Mouse (Mus musculus) left cerebral cortex, adult 8-10 months (tissue): ENCODE measurements around the gene Rtn1. TPM values are rescaled to one million over a fixed set of nuclear protein-coding genes. Genes with fewer than 3 reads are reported as not detected.

Experiments used
- DNase-seq, 2 experiments: peaks; one replicate each; pipeline ENCODE4 v3.0.0; 2022; ENCODE audit warnings: low spot score in 2 of 2
- total RNA-seq, 4 experiments: library from RNA; stranded (reverse); gene quantifications; 2 replicates each; pipeline ENCODE4 v1.2.4; 2022

Rtn1 gene
- total RNA-seq, 4 experiments from 2014 or later, result 1,330 to 1,358 (median 1,352) TPM

DNA sequence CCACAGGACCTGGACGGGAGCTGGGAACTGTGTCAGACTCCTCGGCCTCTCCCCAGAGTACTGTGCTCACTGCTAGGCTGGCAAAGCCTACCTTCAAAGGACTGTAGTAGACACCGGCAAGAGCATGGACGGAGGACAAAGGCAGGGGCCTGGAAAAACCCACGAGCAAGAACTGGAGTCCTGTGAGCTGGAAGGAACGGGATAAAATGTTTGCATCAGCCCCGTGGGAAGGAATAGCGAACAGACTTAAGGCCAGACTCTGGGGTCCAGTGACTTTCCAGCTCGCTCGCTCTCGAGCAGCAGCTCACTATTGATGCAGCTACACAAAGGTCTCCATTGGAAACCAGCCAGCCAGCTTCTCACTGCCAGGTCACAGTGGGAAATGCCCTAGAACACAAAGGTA is 34.0 kb downstream of the Rtn1 start:
- DNase-seq, result no peak

DNA sequence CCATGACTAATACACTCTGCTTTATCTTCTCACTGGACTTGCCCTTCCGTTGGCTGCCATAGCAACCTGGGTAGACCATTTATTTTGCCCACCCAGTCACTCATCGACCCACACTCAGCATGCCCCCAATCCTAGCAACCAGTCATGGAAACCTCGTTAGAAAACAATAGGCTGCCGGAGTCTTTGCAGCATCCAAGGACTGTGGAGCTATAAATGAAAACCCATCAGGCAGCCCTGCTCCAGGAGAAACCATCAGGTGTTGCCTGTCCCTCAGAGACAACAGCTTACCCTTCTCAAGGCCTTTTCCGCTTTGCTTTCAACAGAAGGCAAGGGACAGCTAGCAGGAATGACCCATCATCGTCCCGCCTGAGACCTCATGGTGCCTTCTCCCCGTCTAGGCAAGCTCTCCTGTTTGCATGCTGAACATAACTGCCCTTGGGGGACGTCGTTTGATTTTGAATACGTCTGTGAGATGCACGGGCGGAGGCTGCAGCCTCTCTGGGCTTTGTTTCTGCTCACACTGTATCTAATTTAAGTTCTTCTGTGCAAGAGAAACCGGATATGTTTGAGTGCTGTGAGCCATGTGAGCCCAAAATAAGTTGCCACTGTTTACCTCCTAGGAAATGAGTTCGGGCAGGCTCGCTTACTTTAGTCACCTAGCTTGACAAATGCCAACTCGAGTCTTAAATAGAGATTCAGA is 34.8 kb downstream of the Rtn1 start:
- DNase-seq, result peak in 1 of 2 experiments; percentile 42

DNA sequence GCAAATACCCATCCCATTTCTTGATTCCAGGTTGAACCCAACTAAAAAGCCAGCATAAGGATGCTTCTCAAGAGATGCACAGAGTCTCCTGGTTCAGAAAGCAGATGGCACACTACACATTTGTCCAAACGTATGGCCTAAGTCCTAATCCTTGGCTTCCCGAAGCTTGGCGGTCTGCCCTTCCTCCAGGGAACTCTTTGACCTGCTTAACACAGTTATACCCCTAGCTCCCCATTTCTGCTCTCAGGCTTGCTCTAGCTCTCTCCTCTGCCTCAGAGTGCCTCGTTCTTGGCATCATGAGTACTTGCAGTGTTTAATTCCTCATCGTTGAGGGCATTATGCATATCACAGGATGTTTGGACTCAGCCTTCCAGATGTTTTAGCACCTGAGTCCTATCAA is 38.8 kb downstream of the Rtn1 start:
- no peak for DNase-seq

DNA sequence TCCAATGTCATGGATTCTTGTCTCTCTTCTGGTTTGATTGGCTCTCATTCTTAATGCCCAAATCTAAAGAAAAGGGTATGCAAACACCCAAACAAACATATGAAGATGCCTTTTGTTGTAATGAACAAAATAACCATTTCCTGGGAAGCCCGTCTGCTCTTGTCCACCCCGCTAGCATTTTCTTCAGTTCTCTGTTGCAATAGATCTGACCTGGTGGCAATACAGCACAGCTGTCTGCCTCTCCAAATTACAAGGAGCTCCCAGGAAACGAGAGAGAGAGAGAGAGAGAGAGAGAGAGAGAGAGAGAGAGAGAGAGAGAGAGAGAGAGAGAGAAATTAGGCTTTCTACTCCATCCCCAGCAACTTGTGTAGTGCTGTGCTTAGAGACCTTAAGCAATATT is 42.1 kb downstream of the Rtn1 start:
- no peak for DNase-seq

DNA sequence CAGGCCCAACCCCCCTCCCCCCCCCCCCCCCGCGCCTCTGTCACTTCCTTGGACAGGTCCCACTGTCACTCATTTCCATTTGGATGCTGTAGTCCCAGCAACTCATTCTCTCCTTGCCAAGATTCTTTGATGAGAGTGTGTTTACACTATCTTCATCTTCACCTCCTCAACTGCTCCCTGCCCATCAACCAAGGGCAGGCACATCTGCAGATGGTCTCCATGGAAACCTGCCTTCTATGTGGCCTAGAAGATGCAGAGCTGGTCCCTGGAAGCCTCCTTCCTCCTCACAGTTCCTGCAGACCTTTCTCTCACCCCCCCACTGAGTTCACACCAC is 42.8 kb downstream of the Rtn1 start:
- no peak for DNase-seq

DNA sequence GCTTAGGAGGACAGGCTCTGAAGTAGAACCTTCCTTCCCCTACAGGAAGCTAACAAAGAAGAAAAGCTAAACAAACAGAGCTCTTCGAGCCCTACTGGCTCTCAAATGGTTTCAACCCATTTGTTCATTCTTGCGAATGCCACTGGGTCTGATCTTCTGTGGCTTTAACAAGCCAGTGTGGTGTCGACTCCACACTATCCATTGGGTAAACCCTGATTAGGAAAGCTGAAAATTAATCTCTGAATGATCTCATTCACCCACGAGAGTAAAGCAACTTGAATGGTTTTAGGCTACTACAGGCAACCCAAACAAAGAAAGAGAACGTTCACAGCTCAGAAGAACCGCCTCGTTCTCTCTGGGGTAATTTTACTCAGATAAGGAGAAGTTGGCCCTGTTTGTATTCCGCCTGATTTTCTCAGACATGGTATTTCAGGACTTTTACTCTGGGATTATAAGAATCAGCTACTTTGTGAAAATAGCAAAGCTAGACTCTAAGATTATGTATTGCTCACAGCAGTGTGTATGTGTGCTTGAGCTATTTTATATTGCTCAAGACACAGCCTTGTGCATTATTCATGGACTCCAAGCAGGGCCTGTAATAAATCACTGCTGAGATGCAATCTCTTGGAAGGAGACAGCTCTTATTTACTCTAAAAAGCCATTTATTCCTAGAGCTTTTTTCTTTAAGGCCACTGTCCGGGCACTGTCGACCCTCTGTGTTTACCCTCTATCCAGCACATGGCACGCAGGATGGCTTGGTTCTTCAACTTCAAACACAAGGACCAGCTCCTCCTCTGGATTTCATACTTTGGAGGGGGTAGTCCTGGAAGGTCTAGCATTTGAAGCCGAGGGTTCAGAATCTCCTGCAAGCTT is 43.4 kb downstream of the Rtn1 start:
- no peak for DNase-seq

DNA sequence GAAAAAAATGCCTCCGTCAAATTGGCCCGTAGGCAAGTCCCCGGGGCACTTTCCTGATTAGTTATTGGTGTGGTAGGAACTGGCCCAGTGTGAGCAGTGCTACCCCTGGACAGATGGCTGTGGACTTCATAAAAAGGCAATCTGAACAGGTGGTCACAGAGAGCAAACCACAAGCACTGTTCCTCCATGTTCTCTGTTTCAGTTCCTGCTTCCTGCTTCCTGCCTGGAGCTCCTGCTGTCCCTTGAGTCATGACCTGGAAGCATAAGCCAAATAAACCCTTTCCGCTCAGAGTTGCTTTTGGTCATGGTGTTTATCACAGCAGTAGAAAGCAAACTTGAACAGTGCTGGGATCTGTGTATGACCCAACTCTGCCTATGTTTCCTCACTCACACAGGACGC is 44.3 kb downstream of the Rtn1 start:
- no peak for DNase-seq

DNA sequence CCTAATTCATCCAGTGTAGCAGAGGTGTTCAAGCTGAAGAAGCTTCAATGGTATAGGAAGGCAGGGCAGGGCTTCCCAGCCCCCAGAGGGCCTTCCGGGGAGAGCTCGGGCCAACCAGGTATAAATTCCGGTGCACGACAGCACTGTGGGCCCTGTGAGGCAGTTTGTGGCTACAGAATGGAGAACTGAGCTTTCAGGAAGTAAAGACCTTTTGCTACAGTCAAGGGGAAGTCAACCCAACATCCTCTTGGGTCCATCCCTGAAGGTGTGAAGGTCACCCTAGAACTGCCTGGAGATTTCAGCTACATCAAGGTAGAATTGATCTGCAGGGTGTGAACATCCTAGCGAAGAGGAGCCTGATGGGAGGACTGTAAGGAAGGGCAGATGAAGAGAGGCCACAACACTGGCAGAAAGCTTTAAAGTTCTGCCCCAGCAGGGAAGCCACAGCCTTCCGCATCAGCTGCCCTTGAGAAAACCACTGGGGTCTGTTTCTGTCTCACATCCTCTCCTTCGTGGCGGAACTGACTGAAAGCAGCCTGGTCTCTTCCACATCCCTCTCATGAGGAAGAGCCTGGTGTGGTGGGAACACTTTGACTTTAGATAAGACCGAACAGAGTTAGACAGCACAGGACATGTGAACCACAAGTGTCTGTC is 47.0 kb downstream of the Rtn1 start:
- DNase-seq, result no peak

DNA sequence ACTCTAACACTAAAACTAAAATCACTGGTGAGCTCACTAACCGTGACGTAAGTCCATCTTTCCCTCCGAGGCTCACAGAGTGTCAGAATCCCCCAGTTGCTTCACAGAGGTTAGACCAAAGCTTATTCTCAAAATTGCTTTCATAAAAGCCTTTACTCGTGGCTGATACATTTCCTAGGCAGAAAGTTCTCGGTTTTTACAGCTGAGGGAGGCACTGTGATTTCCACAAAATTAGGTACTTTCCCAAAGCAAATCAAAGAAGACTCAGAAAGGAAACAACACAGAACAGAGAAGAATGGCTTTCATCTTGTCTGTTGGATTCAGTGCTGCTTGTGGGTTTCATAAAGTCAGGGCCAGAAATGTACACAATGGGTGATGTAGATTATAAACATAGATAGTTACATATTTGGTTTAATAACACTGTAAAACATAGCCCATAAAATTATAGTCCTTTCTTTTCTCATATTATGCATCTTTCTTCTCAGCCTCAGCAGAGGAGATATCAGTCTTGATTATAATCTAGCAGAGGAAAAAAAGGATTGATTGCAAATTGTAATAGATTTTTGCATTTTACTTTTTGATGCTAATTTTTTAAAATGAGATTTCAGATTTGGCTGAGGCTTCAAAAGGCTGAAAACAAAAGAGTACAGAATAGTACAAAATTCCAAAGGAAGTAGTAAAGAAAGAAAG is 47.8 kb downstream of the Rtn1 start:
- no peak for DNase-seq

DNA sequence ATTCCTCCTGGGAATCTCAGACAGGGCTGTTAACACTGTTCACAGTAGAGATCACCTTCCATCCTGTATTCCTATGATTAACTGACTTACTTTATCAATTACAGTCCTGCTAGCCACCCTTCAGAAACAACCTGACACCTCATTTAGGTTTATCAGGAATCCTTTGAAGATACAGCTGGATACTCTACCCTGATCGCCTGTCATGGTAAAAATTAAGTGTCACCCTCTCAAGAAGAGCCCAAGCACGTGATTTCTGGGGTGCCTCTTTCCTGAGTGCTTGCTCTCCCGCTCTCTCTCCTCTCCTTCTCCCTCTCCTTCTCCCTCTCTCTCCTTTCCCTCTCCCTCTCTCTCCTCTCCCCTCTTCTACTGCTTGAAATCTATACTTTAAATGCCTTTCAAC is 49.0 kb downstream of the Rtn1 start:
- no peak for DNase-seq

DNA sequence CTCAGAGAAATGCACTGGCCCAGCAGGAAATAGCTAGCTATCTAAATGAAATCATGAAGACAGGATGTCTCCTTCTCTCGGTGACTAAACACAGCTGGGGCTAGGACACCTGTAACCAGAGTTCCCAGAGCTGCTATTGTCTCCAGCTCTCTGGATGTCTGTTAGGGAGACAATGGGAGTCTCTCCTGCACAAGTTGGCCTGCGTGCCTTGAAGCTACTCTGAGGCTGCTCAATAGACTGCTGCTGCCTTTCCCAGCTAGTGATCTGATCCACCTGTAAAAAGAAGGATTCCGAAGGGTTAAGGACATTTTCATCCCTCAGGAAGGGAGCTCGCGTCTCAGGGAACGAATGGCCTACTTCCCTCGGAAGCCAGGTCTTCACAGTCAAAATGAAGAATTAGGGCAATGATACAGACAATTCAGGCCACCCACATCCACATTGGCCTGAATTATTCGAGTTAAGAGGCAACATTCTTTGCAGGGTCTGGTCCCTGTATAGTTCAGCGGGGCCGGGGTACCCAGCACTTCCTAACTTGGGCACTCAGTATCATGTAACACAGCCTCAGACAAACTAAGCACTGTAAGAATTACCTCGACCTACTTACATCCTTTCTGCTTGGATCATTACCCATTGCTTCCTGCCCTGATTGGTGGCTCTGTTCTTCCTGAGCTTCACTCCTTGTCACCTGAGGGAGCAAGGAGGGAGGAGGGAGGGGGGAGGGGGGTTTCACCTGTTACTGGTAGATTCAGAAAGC is 51.0 kb downstream of the Rtn1 start:
- no peak for DNase-seq

DNA sequence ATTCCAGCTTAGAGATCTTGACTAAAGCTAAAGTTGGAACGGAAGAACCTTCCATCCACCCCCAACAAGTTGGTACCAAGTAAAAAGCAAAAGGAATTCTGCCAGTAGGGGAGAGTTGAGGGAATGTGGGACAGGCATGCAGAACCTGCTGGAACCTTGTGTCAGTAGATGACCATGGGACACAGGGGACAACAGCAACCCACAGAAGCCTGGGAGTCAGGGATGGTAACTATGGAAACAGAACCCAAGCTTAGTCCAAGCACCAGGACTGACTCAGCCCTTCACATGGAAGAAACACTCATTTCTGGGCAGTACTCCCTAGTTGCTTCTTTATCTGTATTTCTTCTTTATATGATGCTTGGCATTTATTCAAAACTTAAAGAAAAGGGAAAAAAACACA is 54.6 kb downstream of the Rtn1 start:
- peak in 1 of 2 experiments; percentile 34 for DNase-seq

DNA sequence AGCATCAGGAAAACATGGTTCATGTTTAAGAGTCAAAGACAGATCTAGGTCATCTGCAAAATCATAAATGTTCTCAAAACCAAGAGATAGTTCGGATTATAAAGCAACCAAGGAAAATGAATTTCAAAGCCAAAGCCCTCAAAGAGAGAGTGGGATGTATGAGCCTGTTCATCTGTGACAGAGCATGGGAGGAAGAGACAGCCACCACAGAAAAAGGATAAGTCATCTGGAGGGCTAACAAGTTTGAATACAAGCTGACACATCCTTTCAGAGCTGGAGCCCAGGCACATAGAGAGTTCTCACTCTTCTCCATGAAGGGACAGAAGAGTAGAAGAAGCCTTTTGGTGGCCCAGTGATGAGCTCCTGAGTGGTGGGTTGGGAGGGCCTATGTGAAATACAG is 55.3 kb downstream of the Rtn1 start:
- DNase-seq, result no peak

DNA sequence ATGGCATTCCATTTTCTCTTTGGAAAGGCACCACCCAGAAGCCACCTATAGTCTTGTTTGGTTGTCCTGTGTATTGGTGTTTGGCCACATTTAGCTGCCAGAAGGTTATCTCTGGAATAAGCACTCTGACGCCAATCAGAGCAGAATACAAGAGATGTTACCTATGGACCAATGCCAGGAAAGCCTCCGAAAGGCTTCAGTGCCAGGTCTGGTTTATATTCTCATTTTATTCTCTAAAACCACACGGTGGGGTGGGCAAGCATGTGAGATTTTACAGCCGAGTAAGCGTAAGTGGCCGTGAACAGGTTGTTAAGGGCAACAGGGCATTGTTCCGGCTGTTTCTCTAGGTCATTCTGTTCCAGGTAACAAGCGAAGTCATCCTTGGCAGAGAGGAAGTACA is 60.3 kb downstream of the Rtn1 start:
- no peak for DNase-seq

DNA sequence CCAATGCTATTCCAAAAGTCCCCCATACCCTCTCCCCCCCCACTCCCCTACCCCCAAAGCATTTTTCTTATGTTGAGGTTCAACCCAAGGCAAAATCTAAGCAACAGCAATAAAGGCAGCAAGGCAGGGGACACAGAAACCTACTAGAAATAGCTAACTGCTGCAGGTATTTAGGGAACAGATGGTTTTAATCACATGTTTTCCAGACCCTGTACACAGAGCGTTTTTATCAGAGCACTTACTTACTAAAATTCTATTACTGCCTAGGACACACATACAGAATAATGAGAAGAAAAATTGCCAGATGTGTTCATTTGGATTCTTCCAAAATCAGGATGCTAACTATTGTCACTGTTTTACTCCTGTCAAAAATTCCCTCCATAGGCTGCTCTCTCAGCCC is 61.7 kb downstream of the Rtn1 start:
- DNase-seq, result no peak

DNA sequence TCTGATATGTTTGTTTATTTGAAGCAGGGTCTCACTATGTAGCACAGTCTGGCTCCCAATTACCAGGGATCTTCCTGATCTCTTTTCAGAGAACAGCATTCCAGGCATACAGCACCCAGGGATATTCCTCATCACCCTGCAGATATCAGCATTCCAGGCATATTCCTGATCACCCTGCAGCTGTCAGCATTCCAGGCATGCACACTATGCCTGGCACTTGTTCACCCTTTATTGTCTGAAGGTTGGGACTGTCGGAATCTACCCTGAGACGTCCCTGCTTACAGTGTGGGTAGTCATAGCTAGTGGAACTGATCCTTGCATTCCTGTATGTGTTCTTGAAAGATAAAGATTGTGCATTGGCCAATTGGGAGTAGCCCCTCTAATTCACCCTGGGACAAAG is 65.2 kb downstream of the Rtn1 start:
- no peak for DNase-seq

DNA sequence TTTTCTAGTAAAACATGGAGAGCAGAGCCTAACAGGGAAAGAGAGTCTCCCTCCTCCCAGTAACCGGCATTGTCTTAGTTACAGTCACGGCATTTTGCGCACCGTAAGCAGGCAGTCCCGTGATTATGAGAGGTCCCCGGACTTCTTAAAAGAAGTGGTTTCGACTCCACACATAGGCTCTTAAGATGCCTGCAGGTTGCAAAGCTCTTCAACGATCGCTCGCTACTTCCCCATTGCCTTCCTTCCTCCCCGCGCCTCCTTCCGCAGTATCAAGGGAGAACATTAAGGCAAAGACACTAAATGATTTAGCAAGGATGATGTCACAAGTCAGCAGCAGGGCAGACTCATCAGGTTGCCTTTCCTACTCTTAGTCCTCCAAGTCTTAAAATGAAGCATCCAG is 72.8 kb downstream of the Rtn1 start:
- DNase-seq, result no peak

DNA sequence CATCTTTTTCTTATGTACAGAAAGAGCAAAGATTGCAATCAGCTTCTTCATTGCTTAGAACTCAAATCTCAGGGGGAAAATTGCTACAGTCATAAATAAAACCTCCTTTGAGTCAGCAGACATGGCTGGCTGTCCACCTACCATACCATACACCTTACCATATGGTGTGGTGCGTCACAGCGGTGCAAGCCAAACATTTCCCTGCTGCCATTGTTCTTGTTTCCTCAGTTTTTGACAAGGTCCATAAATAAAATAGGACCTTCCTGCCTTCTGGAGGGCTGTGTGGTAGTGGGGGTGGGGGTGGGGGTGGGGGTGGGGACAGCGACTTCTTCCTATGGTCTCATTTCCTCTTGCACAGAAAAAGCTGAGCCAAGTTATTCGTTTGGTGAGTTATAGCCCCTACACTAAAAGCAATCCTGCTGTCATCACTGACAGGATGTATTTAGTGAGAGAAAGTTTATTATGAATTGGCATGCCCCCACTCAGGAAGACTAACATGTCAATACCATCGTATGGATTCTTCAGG is 76.3 kb downstream of the Rtn1 start:
- DNase-seq, result no peak

DNA sequence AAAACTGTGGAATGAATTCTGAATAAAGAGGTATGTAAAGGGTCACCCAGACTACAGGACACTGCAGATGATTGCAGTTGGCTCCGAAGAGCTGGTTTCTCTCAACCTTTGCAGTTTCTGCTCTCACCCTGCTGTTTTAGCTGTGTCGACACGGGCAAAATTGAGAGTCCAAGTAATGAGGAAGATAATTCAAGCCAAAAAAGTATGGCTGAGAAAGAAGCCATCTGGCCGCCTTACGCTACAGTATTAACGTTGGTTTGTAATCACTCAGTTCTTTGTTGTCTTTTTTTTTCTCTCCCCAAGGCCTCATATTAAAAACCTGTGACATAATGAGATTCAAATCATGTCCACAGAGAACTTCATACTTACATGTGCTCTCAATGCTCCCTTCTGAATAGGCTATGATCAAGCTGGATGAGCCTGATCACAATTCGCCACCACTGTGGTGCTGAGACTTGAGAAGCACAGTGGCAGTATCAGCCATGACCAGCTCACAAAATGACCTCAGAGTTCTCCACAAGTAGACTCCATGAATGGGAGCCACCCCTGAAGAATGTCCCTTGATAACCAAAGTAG is 76.9 kb downstream of the Rtn1 start:
- no peak for DNase-seq

DNA sequence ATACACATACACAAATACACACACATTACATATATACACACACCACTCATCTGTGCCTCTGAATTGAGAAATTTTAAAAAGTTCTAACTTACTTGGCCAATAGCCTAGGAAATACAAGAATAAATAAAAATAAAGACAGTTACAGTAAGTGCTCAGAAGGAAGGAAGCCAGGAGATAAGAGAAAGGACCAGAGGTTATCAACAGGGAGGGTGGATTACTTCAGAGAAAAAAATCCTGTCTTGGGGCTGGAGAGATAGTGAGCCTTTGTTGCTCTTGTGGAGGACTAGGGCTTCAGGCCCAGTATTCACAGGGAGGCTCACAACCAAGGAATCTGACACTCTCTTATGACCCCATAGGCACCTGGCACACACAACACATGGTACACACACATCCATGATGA is 82.8 kb downstream of the Rtn1 start:
- no peak for DNase-seq

DNA sequence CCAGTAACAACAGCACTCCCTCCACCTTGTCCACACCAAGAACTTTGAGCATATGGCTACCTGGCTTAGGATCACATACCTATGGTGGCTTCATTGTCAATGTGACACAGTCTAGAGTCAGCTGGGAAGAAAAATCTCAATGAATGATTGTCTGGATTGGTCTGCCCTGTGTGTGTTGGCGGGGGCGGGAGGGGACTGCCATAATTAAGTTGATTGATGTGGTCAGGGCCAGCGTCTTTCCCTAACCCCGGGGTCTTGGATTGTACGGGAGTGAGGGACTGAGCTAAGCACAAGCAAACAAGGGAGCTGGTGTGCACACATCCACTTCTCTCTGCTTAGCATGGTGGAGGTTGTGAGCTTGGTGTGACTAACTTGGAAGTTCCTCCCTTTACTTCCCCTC is 83.8 kb downstream of the Rtn1 start:
- no peak for DNase-seq
